Mouse (Mus musculus) thymus, adult 2 months (tissue): Measurements from ENCODE around the gene Tanc1.

Experiments
- CTCF ChIP-seq: fragments of 200-500 bp; IDR thresholded peaks from 2 replicates; pipeline ENCODE4 v1.5.1; 2012; ENCODE audit warnings: mild to moderate bottlenecking, control low read depth, low read length, moderate library complexity, borderline replicate concordance; ENCODE audit not compliant: control insufficient read depth, poor library complexity, insufficient read depth; ENCODE audit errors: extremely low read depth
- POLR2A ChIP-seq: fragments of 200-500 bp; IDR thresholded peaks from 2 replicates; pipeline ENCODE4 v1.6.1; 2012; ENCODE audit warnings: mild to moderate bottlenecking, low read length, control low read depth, moderate library complexity; ENCODE audit not compliant: control insufficient read depth, poor library complexity, insufficient read depth; ENCODE audit errors: extremely low read depth

DNA sequence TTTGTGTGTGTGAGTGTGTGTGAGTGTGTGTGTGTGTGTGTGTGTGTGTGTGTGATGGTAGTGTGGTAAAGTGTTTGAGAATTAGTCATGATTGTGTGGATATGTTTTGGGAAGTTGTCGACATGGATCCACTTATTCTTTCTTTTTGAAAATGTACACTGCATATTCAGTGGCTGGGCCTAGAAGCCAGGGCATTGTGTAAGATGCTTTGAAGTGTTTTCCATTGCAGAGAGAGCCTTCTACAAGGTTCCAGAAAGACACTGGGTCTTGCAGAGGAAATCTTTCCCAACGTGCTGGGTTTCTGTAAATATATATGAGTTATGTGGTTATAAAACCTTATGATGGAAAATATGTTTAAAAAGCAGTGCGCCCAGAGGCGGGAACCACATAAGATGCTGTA lies 108.0 kb downstream of the Tanc1 start:
- TF ChIP-seq POLR2A: no peak
- TF ChIP-seq CTCF: no peak
